Mouse (Mus musculus): ENCODE results near the gene Zfp318. TPM values are rescaled to one million over a fixed set of nuclear protein-coding genes. Genes with fewer than 3 reads are reported as not detected.
A peak's percentile ranks its signal among the peaks of the same experiment; 100 is the strongest.

Zfp318 gene
- polyA plus RNA-seq, 1 experiment: 27.8 TPM

GRCm38 (mm10) chr17:46433627-46434026 is 50.1 kb downstream of the Zfp318 start:
- Histone ChIP-seq H3K27ac (ENCODE audit: insufficient read depth, low read length) (no peak overlapping the region), H3K4me3 (replicated peaks; ENCODE audit: insufficient read depth, low read depth, low read length) (no peak overlapping the region), H3K27me3 (ENCODE audit: control insufficient read depth, insufficient read depth, low read length) (no peaks in the 10 kb centered on the region), H3K4me1 (ENCODE audit: control insufficient read depth, insufficient read depth, low read length) (peaks cover 4% of the 10 kb centered on the region; the same call in 1 of the 2 replicates)
- WGBS: 6% methylated on average over 17 of the region's 17 CpGs
- DNase-seq: no peak
- TF ChIP-seq POLR2A (IDR thresholded peaks at IDR 0.05; ENCODE audit: borderline replicate concordance, insufficient read depth, low read length): no peak
- TF ChIP-seq CTCF (IDR thresholded peaks at IDR 0.05; ENCODE audit: borderline replicate concordance, insufficient read depth, low read depth, low read length): no peak

- Histone ChIP-seq H3K4me3 (replicated peaks; ENCODE audit: insufficient read depth, low read depth, low read length) (no peak overlapping the region), H3K27me3 (ENCODE audit: control insufficient read depth, insufficient read depth, low read length) (no peaks in the 10 kb centered on the region), H3K27ac (ENCODE audit: insufficient read depth, low read length) (no peak overlapping the region), H3K4me1 (ENCODE audit: control insufficient read depth, insufficient read depth, low read length) (peaks cover 4% of the 10 kb centered on the region; the same call in 1 of the 2 replicates)
- peak; percentile 61 to 66 for DNase-seq
- TF ChIP-seq POLR2A (IDR thresholded peaks at IDR 0.05; ENCODE audit: borderline replicate concordance, insufficient read depth, low read length): no peak
- peak; percentile 66 for TF ChIP-seq CTCF (IDR thresholded peaks at IDR 0.05; ENCODE audit: borderline replicate concordance, insufficient read depth, low read depth, low read length)
- 23% methylated on average over 23 of the region's 23 CpGs for WGBS
Measured at GRCm38 (mm10) chr17:46436672-46437366, 53.3 kb downstream of the Zfp318 start.

- 90% methylated on average over 4 of the region's 4 CpGs for WGBS
- TF ChIP-seq POLR2A (IDR thresholded peaks at IDR 0.05; ENCODE audit: borderline replicate concordance, insufficient read depth, low read length) (no peak), CTCF (IDR thresholded peaks at IDR 0.05; ENCODE audit: borderline replicate concordance, insufficient read depth, low read depth, low read length) (no peak)
- Histone ChIP-seq H3K27me3 (ENCODE audit: control insufficient read depth, insufficient read depth, low read length) (no peaks in the 10 kb centered on the region), H3K4me3 (replicated peaks; ENCODE audit: insufficient read depth, low read depth, low read length) (no peak within 1 kb of the TSS), H3K4me1 (ENCODE audit: control insufficient read depth, insufficient read depth, low read length) (peaks cover 4% of the 10 kb centered on the region; the same call in 1 of the 2 replicates), H3K27ac (ENCODE audit: insufficient read depth, low read length) (no peak within 1 kb of the TSS)
- no peak for DNase-seq
Measured at GRCm38 (mm10) chr17:46438298-46438873, 54.9 kb downstream of the Zfp318 start, which contains the start of gene Slc22a7. Gene Slc22a7, minus strand, starts transcription at chr17:46438457.

- WGBS: 82% methylated on average over 10 of the region's 10 CpGs
- DNase-seq: peak in 1 of 2 experiments; percentile 5
- H3K4me3 ChIP-seq (replicated peaks; ENCODE audit: insufficient read depth, low read depth, low read length): no peak overlapping the region
- no peaks in the 10 kb centered on the region for H3K27me3 ChIP-seq (ENCODE audit: control insufficient read depth, insufficient read depth, low read length)
- H3K4me1 ChIP-seq (ENCODE audit: control insufficient read depth, insufficient read depth, low read length): peaks cover 4% of the 10 kb centered on the region; the same call in 1 of the 2 replicates
- TF ChIP-seq POLR2A (IDR thresholded peaks at IDR 0.05; ENCODE audit: borderline replicate concordance, insufficient read depth, low read length) (no peak), CTCF (IDR thresholded peaks at IDR 0.05; ENCODE audit: borderline replicate concordance, insufficient read depth, low read depth, low read length) (no peak)
- no peak overlapping the region for H3K27ac ChIP-seq (ENCODE audit: insufficient read depth, low read length)
Measured at GRCm38 (mm10) chr17:46439176-46439575, 55.6 kb downstream of the Zfp318 start.

- Histone ChIP-seq H3K4me3 (replicated peaks; ENCODE audit: insufficient read depth, low read depth, low read length) (no peak overlapping the region), H3K4me1 (ENCODE audit: control insufficient read depth, insufficient read depth, low read length) (no peaks in the 10 kb centered on the region), H3K27me3 (ENCODE audit: control insufficient read depth, insufficient read depth, low read length) (no peaks in the 10 kb centered on the region), H3K27ac (ENCODE audit: insufficient read depth, low read length) (no peak overlapping the region)
- DNase-seq: no peak
- no peak for TF ChIP-seq CTCF (IDR thresholded peaks at IDR 0.05; ENCODE audit: borderline replicate concordance, insufficient read depth, low read depth, low read length)
- TF ChIP-seq POLR2A (IDR thresholded peaks at IDR 0.05; ENCODE audit: borderline replicate concordance, insufficient read depth, low read length): no peak
- 39% methylated on average over 50 of the region's 50 CpGs for WGBS
Measured at GRCm38 (mm10) chr17:46444839-46445579, 61.5 kb downstream of the Zfp318 start.

GRCm38 (mm10) chr17:46446264-46446663 is 62.7 kb downstream of the Zfp318 start:
- Histone ChIP-seq H3K27me3 (ENCODE audit: control insufficient read depth, insufficient read depth, low read length) (no peaks in the 10 kb centered on the region), H3K27ac (ENCODE audit: insufficient read depth, low read length) (no peak overlapping the region), H3K4me1 (ENCODE audit: control insufficient read depth, insufficient read depth, low read length) (no peaks in the 10 kb centered on the region), H3K4me3 (replicated peaks; ENCODE audit: insufficient read depth, low read depth, low read length) (no peak overlapping the region)
- 61% methylated on average over 16 of the region's 16 CpGs for WGBS
- TF ChIP-seq POLR2A (IDR thresholded peaks at IDR 0.05; ENCODE audit: borderline replicate concordance, insufficient read depth, low read length): no peak
- no peak for TF ChIP-seq CTCF (IDR thresholded peaks at IDR 0.05; ENCODE audit: borderline replicate concordance, insufficient read depth, low read depth, low read length)
- no peak for DNase-seq

- Histone ChIP-seq H3K4me3 (replicated peaks; ENCODE audit: insufficient read depth, low read depth, low read length) (no peak overlapping the region), H3K27ac (ENCODE audit: insufficient read depth, low read length) (no peak overlapping the region), H3K4me1 (ENCODE audit: control insufficient read depth, insufficient read depth, low read length) (peaks cover 11% of the 10 kb centered on the region), H3K27me3 (ENCODE audit: control insufficient read depth, insufficient read depth, low read length) (no peaks in the 10 kb centered on the region)
- WGBS: 51% methylated on average over 5 of the region's 5 CpGs
- no peak for DNase-seq
- TF ChIP-seq POLR2A (IDR thresholded peaks at IDR 0.05; ENCODE audit: borderline replicate concordance, insufficient read depth, low read length) (no peak), CTCF (IDR thresholded peaks at IDR 0.05; ENCODE audit: borderline replicate concordance, insufficient read depth, low read depth, low read length) (no peak)
Measured at GRCm38 (mm10) chr17:46452683-46453082, 69.2 kb downstream of the Zfp318 start.
